Mouse (Mus musculus) spleen, embryonic (tissue): ENCODE measurements around the gene Rps19bp1.

Experiments used
- CTCF ChIA-PET: fragments of 350-600 bp; sonication (Branson Sonifier 250); formaldehyde crosslinking; loops from one replicate; lab custom pipeline; 2022; lab: Charles Lee

Gene Rps19bp1

GRCm38 (mm10) chr15:80257602-80258239 lies 6.4 kb downstream of the Rps19bp1 start:
- CTCF ChIA-PET: no interaction called here

GRCm38 (mm10) chr15:80256656-80257601 lies 7.2 kb downstream of the Rps19bp1 start:
- CTCF ChIA-PET: interaction anchor here (0.5 kb wide), 1 partner anchor 378 kb away, joined by 10 read pairs; no protein-coding TSS in a partner anchor

GRCm38 (mm10) chr15:80256242-80256641 lies 7.9 kb downstream of the Rps19bp1 start:
- CTCF ChIA-PET: interaction anchor here (0.5 kb wide), 1 partner anchor 379 kb away, joined by 10 read pairs; no protein-coding TSS in a partner anchor

GRCm38 (mm10) chr15:80255646-80256121 lies 8.4 kb downstream of the Rps19bp1 start:
- CTCF ChIA-PET: interaction anchor here (0.5 to 0.6 kb wide), 2 partner anchors 44 to 1375 kb away, joined by 3 to 7 read pairs; no protein-coding TSS in a partner anchor

- CTCF ChIA-PET: interaction anchor here (0.5 to 1.1 kb wide), 3 partner anchors 24 to 1375 kb away, joined by 3 to 7 read pairs (median 4); no protein-coding TSS in a partner anchor
Observed at GRCm38 (mm10) chr15:80254847-80255645, 9.1 kb downstream of the Rps19bp1 start, which contains the start of gene Atf4. Atf4 (plus strand) TSS chr15:80255184.

GRCm38 (mm10) chr15:80254207-80254606 lies 9.9 kb downstream of the Rps19bp1 start:
- CTCF ChIA-PET: interaction anchor here (1.1 kb wide), 1 partner anchor 23 kb away, joined by 4 read pairs; no protein-coding TSS in a partner anchor

- CTCF ChIA-PET: no interaction called here
Observed at GRCm38 (mm10) chr15:80253530-80253929, 10.6 kb downstream of the Rps19bp1 start.

- CTCF ChIA-PET: no interaction called here
Observed at GRCm38 (mm10) chr15:80250586-80250985, 13.5 kb downstream of the Rps19bp1 start.

GRCm38 (mm10) chr15:80249672-80250071 lies 14.4 kb downstream of the Rps19bp1 start:
- CTCF ChIA-PET: no interaction called here

GRCm38 (mm10) chr15:80248596-80248995 lies 15.5 kb downstream of the Rps19bp1 start:
- CTCF ChIA-PET: interaction anchor here (0.7 kb wide), 1 partner anchor 10 kb away, joined by 3 read pairs; no protein-coding TSS in a partner anchor

GRCm38 (mm10) chr15:80248135-80248534 lies 16.0 kb downstream of the Rps19bp1 start:
- CTCF ChIA-PET: interaction anchor here (0.7 kb wide), 1 partner anchor 9 kb away, joined by 3 read pairs; no protein-coding TSS in a partner anchor

GRCm38 (mm10) chr15:80235535-80235934 lies 28.6 kb downstream of the Rps19bp1 start, which contains the start of gene AC140267.1:
AC140267.1 (plus strand) TSS chr15:80235835.
- CTCF ChIA-PET: interaction anchor here (0.7 kb wide), 1 partner anchor 9 kb away, joined by 4 read pairs; no protein-coding TSS in a partner anchor

- CTCF ChIA-PET: interaction anchor here (0.7 kb wide), 1 partner anchor 299 kb away, joined by 4 read pairs; no protein-coding TSS in a partner anchor
Observed at GRCm38 (mm10) chr15:80233733-80234509, 30.2 kb downstream of the Rps19bp1 start, which contains the start of gene Mief1. Mief1 (plus strand) TSS chr15:80234018.

- CTCF ChIA-PET: no interaction called here
Observed at GRCm38 (mm10) chr15:80233053-80233452, 31.1 kb downstream of the Rps19bp1 start.

- CTCF ChIA-PET: no interaction called here
Observed at GRCm38 (mm10) chr15:80232331-80232730, 31.8 kb downstream of the Rps19bp1 start.

- CTCF ChIA-PET: interaction anchor here (0.6 kb wide), 1 partner anchor 11 kb away, joined by 3 read pairs; no protein-coding TSS in a partner anchor
Observed at GRCm38 (mm10) chr15:80228071-80228800, 35.9 kb downstream of the Rps19bp1 start.

GRCm38 (mm10) chr15:80225796-80226195 lies 38.3 kb downstream of the Rps19bp1 start:
- CTCF ChIA-PET: interaction anchor here (1.0 to 1.5 kb wide), 2 partner anchors 9 to 38 kb away, joined by 3 to 4 read pairs; partner anchors contain the start of gene Rps19bp1

GRCm38 (mm10) chr15:80225208-80225607 lies 38.9 kb downstream of the Rps19bp1 start:
- CTCF ChIA-PET: interaction anchor here (0.5 to 1.5 kb wide), 4 partner anchors 8 to 1170 kb away, joined by 3 to 4 read pairs (median 3); partner anchors contain the start of gene Rps19bp1

GRCm38 (mm10) chr15:80223751-80224150 lies 40.4 kb downstream of the Rps19bp1 start:
- CTCF ChIA-PET: no interaction called here
